Mouse (Mus musculus) cortical plate, adult 2 months (tissue): ENCODE results near the gene Arhgef25.

Experiments
- CTCF ChIP-seq: fragments of 200-500 bp; IDR thresholded peaks from 2 replicates; pipeline ENCODE4 v1.5.1; 2011; ENCODE audit warnings: mild to moderate bottlenecking, control low read depth, low read length; ENCODE audit not compliant: insufficient read depth; ENCODE audit errors: extremely low read depth
- POLR2A ChIP-seq: fragments of 200-500 bp; IDR thresholded peaks from 2 replicates; pipeline ENCODE4 v1.6.1; 2011; ENCODE audit warnings: mild to moderate bottlenecking, low read length, control low read depth; ENCODE audit not compliant: insufficient read depth; ENCODE audit errors: extremely low read depth

- no peak for TF ChIP-seq POLR2A
- TF ChIP-seq CTCF = no peak
Measured at GRCm38 (mm10) chr10:127180695-127181047, 9.2 kb downstream of the Arhgef25 start.
